Mouse (Mus musculus): ENCODE data around the gene Avp. TPM values are rescaled to one million over a fixed set of nuclear protein-coding genes. Genes with fewer than 3 reads are reported as not detected.

Avp gene
- polyA plus RNA-seq, 1 experiment from 2014 or later, result not detected

DNA sequence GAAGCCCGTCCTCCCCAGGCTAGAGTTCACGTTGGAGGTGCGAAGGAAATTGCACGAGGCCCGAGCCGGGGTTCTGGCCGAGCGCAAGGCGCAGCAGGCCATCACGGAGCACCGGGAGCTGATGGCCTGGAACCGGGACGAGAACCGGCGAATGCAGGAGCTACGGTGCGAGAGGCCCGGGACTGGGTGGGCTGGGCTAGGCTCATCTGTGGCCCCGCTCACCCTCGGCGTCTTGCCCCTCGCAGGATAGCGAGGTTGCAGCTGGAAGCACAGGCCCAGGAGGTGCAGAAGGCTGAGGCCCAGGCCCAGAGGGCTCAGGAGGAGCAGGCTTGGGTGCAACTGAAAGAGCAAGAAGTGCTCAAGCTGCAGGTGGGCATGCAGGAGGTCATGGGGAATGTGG, 18.3 kb downstream of the Avp start:
- Histone ChIP-seq H3K4me2 (ENCODE audit: low read depth) (peak overlapping the region; percentile 80), H3K9ac (ENCODE audit: low read length) (peak overlapping the region; percentile 83), H3K4me3 (ENCODE audit: low read depth, low read length) (peak overlapping the region; percentile 91), H3K9me3 (ENCODE audit: control insufficient read depth, low read length) (no peaks in the 10 kb centered on the region), H3K4me1 (ENCODE audit: control insufficient read depth, insufficient read depth, low read length) (0 out of 2 replicates have a peak, but pooled peaks cover 2% of the 10 kb centered on the region), H3K36me3 (ENCODE audit: control insufficient read depth, insufficient read depth, low read length) (peaks cover 2% of the 10 kb centered on the region; the same call in 1 of the 2 replicates), H3K27ac (ENCODE audit: low read depth, low read length) (no peak overlapping the region), H3K27me3 (ENCODE audit: control insufficient read depth, insufficient read depth, low read length) (no peaks in the 10 kb centered on the region)
- WGBS, result 0% methylated on average over 22 of the region's 23 CpGs
- ATAC-seq (ENCODE audit: insufficient read depth, low FRiP score, low TSS enrichment) (peak; percentile 29), DNase-seq (ENCODE audit: low spot score) (no peak)

GRCm38 (mm10) chr2:130563212-130564055, 18.9 kb downstream of the Avp start, which contains the start of gene Mrps26:
Gene Mrps26 (plus strand): TSS chr2:130563742.
- no peaks in the 10 kb centered on the region for H3K9me3 ChIP-seq (ENCODE audit: control insufficient read depth, low read length)
- DNase-seq (ENCODE audit: low spot score) (peak; percentile 94), ATAC-seq (ENCODE audit: insufficient read depth, low FRiP score, low TSS enrichment) (peak; percentile 96)
- under 1% methylated on average over 55 of the region's 61 CpGs for WGBS
- H3K4me2 ChIP-seq (ENCODE audit: low read depth), result peak within 1 kb of the TSS; percentile 80
- H3K9ac ChIP-seq (ENCODE audit: low read length), result peak within 1 kb of the TSS; percentile 83
- H3K36me3 ChIP-seq (ENCODE audit: control insufficient read depth, insufficient read depth, low read length), result peaks cover 2% of the 10 kb centered on the region; the same call in 1 of the 2 replicates
- no peaks in the 10 kb centered on the region for H3K27me3 ChIP-seq (ENCODE audit: control insufficient read depth, insufficient read depth, low read length)
- peak within 1 kb of the TSS; percentile 91 for H3K4me3 ChIP-seq (ENCODE audit: low read depth, low read length)
- 0 out of 2 replicates have a peak, but pooled peaks cover 2% of the 10 kb centered on the region for H3K4me1 ChIP-seq (ENCODE audit: control insufficient read depth, insufficient read depth, low read length)
- no peak within 1 kb of the TSS for H3K27ac ChIP-seq (ENCODE audit: low read depth, low read length)

DNA sequence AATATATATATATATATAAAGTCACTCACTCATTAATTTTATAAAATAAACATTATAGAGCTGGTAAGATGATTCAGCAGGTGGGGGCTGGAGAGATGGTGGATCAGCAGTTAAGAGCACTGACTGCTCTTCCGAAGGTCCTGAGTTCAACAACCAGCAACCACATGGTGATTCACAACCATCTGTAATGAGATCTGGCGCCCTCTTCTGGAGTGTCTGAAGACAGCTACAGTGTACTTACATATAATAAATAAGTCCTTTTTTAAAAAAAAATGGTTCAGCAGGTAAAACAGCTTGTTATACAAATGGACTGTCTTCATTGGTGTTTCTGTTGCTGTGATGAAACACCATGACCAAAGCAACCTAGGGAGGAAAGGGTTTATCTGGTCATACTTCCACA, 24.3 kb downstream of the Avp start:
- H3K9me3 ChIP-seq (ENCODE audit: control insufficient read depth, low read length), result no peaks in the 10 kb centered on the region
- WGBS, result 64% methylated on average over 2 of the region's 2 CpGs
- H3K36me3 ChIP-seq (ENCODE audit: control insufficient read depth, insufficient read depth, low read length), result no peaks in the 10 kb centered on the region; the same call in 1 of the 2 replicates

DNA sequence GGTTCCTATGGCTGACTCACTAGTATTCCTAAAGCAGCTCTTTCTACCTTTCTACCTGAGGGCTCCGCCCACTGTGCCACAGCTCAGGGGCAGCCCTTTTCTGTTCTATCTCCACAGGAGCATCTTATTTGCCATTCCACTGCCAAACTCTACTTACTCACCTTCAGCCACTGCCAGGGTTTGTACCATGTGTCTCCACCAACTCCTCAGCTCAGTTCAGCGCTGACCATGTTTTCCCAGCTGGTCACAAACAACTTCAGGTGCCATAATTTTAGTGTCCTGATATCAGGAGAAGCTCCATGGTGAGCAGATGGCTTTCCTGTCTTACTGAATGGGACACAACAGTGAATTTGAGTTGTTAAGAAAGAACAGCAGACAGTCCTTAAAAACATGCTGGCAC, 24.9 kb downstream of the Avp start:
- 94% methylated on average over 2 of the region's 2 CpGs for WGBS
- Histone ChIP-seq H3K4me2 (ENCODE audit: low read depth) (no peak overlapping the region), H3K27me3 (ENCODE audit: control insufficient read depth, insufficient read depth, low read length) (no peaks in the 10 kb centered on the region), H3K9ac (ENCODE audit: low read length) (no peak overlapping the region), H3K9me3 (ENCODE audit: control insufficient read depth, low read length) (no peaks in the 10 kb centered on the region), H3K36me3 (ENCODE audit: control insufficient read depth, insufficient read depth, low read length) (no peaks in the 10 kb centered on the region; the same call in 1 of the 2 replicates), H3K27ac (ENCODE audit: low read depth, low read length) (no peak overlapping the region), H3K4me1 (ENCODE audit: control insufficient read depth, insufficient read depth, low read length) (no peaks in the 10 kb centered on the region), H3K4me3 (ENCODE audit: low read depth, low read length) (no peak overlapping the region)
- no peak for DNase-seq (ENCODE audit: low spot score)
- ATAC-seq (ENCODE audit: insufficient read depth, low FRiP score, low TSS enrichment), result no peak

More for the DNA sequence above, 24.3 kb downstream of the Avp start:
- ATAC-seq (ENCODE audit: insufficient read depth, low FRiP score, low TSS enrichment), result no peak
- H3K27ac ChIP-seq (ENCODE audit: low read depth, low read length), result no peak overlapping the region
- no peak overlapping the region for H3K9ac ChIP-seq (ENCODE audit: low read length)
- H3K4me3 ChIP-seq (ENCODE audit: low read depth, low read length), result no peak overlapping the region
- no peak for DNase-seq (ENCODE audit: low spot score)
- 0 out of 2 replicates have a peak, but pooled peaks cover 2% of the 10 kb centered on the region for H3K4me1 ChIP-seq (ENCODE audit: control insufficient read depth, insufficient read depth, low read length)
- no peak overlapping the region for H3K4me2 ChIP-seq (ENCODE audit: low read depth)
- H3K27me3 ChIP-seq (ENCODE audit: control insufficient read depth, insufficient read depth, low read length), result no peaks in the 10 kb centered on the region

DNA sequence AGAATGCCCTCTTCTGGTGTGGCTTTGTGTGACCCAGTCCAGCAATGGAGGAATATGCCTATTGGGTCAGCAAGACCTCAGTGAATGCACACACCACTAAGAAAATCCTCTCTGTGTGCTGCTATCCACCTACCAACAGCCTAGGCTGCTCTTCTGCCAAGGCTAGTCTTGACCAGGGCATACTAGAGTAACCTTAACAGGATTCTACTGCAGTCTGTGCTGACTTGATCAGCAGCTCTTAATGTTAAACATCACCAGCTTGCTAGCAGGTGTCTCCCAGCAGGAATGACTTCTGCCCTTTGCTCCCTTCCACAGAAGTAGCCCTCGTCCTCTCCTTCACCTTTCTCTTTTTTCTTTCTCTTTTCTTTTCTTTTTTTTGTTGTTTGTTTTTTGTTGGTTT, 26.1 kb downstream of the Avp start:
- no peaks in the 10 kb centered on the region for H3K9me3 ChIP-seq (ENCODE audit: control insufficient read depth, low read length)
- 77% methylated on average over 1 of the region's 1 CpGs for WGBS
- no peak overlapping the region for H3K4me3 ChIP-seq (ENCODE audit: low read depth, low read length)
- no peaks in the 10 kb centered on the region for H3K4me1 ChIP-seq (ENCODE audit: control insufficient read depth, insufficient read depth, low read length)
- H3K4me2 ChIP-seq (ENCODE audit: low read depth), result no peak overlapping the region
- H3K36me3 ChIP-seq (ENCODE audit: control insufficient read depth, insufficient read depth, low read length), result no peaks in the 10 kb centered on the region; the same call in 1 of the 2 replicates
- ATAC-seq (ENCODE audit: insufficient read depth, low FRiP score, low TSS enrichment), result no peak
- no peak overlapping the region for H3K27ac ChIP-seq (ENCODE audit: low read depth, low read length)
- no peak for DNase-seq (ENCODE audit: low spot score)
- no peak overlapping the region for H3K9ac ChIP-seq (ENCODE audit: low read length)
- no peaks in the 10 kb centered on the region for H3K27me3 ChIP-seq (ENCODE audit: control insufficient read depth, insufficient read depth, low read length)

DNA sequence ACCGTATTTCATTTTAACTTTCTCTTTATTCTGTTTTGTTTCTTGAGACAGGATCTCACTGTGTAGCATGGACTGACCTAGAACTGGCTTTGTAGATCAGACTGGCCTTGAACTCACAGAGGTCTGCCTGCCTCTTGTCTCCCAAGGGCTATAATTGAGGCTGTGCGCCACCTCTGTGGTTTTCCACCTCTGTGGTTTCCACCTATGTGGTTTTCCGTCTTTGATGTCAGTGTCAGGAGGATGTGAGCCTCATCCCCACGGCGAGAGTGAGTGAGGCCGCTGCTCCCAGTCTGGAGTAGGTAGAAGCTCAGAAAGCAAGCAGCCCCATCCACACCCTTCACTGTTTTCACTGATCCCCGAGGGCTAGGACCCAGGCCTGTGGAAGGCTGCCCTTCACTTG, 27.5 kb downstream of the Avp start:
- H3K36me3 ChIP-seq (ENCODE audit: control insufficient read depth, insufficient read depth, low read length), result no peaks in the 10 kb centered on the region; the same call in 1 of the 2 replicates

GRCm38 (mm10) chr2:130546957-130547356, 35.4 kb downstream of the Avp start:
- H3K4me1 ChIP-seq (ENCODE audit: control insufficient read depth, insufficient read depth, low read length), result no peaks in the 10 kb centered on the region
- peaks cover 8% of the 10 kb centered on the region for H3K36me3 ChIP-seq (ENCODE audit: control insufficient read depth, insufficient read depth, low read length)
- no peak overlapping the region for H3K4me3 ChIP-seq (ENCODE audit: low read depth, low read length)
- no peaks in the 10 kb centered on the region for H3K27me3 ChIP-seq (ENCODE audit: control insufficient read depth, insufficient read depth, low read length)
- H3K4me2 ChIP-seq (ENCODE audit: low read depth), result no peak overlapping the region
- H3K9me3 ChIP-seq (ENCODE audit: control insufficient read depth, low read length), result no peaks in the 10 kb centered on the region
- H3K27ac ChIP-seq (ENCODE audit: low read depth, low read length), result no peak overlapping the region
- DNase-seq (ENCODE audit: low spot score) (no peak), ATAC-seq (ENCODE audit: insufficient read depth, low FRiP score, low TSS enrichment) (no peak)
- H3K9ac ChIP-seq (ENCODE audit: low read length), result no peak overlapping the region
- WGBS, result 89% methylated on average over 8 of the region's 8 CpGs

More for the DNA sequence above, 27.5 kb downstream of the Avp start:
- H3K4me1 ChIP-seq (ENCODE audit: control insufficient read depth, insufficient read depth, low read length), result no peaks in the 10 kb centered on the region
- WGBS, result 90% methylated on average over 7 of the region's 7 CpGs
- ATAC-seq (ENCODE audit: insufficient read depth, low FRiP score, low TSS enrichment) (no peak), DNase-seq (ENCODE audit: low spot score) (no peak)
- H3K27me3 ChIP-seq (ENCODE audit: control insufficient read depth, insufficient read depth, low read length), result no peaks in the 10 kb centered on the region
- no peak overlapping the region for H3K27ac ChIP-seq (ENCODE audit: low read depth, low read length)
- H3K9me3 ChIP-seq (ENCODE audit: control insufficient read depth, low read length), result no peaks in the 10 kb centered on the region
- H3K4me3 ChIP-seq (ENCODE audit: low read depth, low read length), result no peak overlapping the region
- no peak overlapping the region for H3K9ac ChIP-seq (ENCODE audit: low read length)
- no peak overlapping the region for H3K4me2 ChIP-seq (ENCODE audit: low read depth)

DNA sequence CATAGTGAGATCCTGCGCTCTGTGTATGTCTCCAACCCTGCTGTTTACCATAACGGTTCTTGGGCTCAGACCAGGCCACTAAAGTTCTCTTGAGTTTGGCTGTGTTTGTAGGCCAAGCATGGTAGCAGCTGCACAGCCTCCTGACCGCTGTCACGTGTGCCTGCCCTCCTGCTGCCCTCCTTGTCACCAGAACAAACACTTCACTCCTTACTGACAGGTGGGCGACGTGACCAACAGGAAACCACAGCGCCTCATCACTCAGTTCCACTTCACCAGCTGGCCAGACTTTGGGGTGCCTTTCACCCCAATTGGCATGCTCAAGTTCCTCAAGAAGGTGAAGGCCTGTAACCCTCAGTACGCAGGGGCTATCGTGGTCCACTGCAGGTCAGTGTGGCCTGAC, 42.1 kb downstream of the Avp start:
- 90% methylated on average over 9 of the region's 9 CpGs for WGBS
- peaks cover 4% of the 10 kb centered on the region; the same call in 1 of the 2 replicates for H3K36me3 ChIP-seq (ENCODE audit: control insufficient read depth, insufficient read depth, low read length)
- DNase-seq (ENCODE audit: low spot score), result no peak

More for the DNA sequence above, 42.1 kb downstream of the Avp start:
- Histone ChIP-seq H3K27me3 (ENCODE audit: control insufficient read depth, insufficient read depth, low read length) (no peaks in the 10 kb centered on the region), H3K9me3 (ENCODE audit: control insufficient read depth, low read length) (no peaks in the 10 kb centered on the region), H3K27ac (ENCODE audit: low read depth, low read length) (no peak overlapping the region), H3K4me3 (ENCODE audit: low read depth, low read length) (no peak overlapping the region), H3K4me1 (ENCODE audit: control insufficient read depth, insufficient read depth, low read length) (no peaks in the 10 kb centered on the region), H3K9ac (ENCODE audit: low read length) (no peak overlapping the region), H3K4me2 (ENCODE audit: low read depth) (no peak overlapping the region)
- ATAC-seq (ENCODE audit: insufficient read depth, low FRiP score, low TSS enrichment), result no peak

Measured in neural tube, embryonic 11.5 days (tissue).